ENCODE assay signal across 21 mouse cellular contexts in genomic region chr6:115968086-115968485, GRCm38 (mm10). TPM values are rescaled to one million over a fixed set of nuclear protein-coding genes. Genes with fewer than 3 reads are reported as not detected.
A peak's percentile ranks its signal among the peaks of the same experiment; 100 is the strongest.
DNase-seq lines count a peak whose midpoint lies in the region; ATAC-seq and TF ChIP-seq lines count a peak whose summit lies in the region.
"Had no signal": no experiment of that assay in that cellular context is flagged by ENCODE, and none has a peak within 500 bp of the region (broad histone marks: within the 10 kb centered on the region; RNA-seq: fewer than 3 reads in every experiment).

No protein-coding gene starts in this region.

- H3K36me3 ChIP-seq in midbrain, postnatal 0 days (ENCODE audit: insufficient read depth, low read length): no peaks in the 10 kb centered on the region
- no peaks in the 10 kb centered on the region for H3K36me3 ChIP-seq in midbrain, embryonic 16.5 days (ENCODE audit: control insufficient read depth, insufficient read depth, low read length)
- H3K36me3 ChIP-seq: heart, embryonic 15.5 days had no signal

- 87% methylated on average over 5 of the region's 5 CpGs for WGBS in midbrain, postnatal 0 days
- WGBS in midbrain, embryonic 16.5 days: 77% methylated on average over 5 of the region's 5 CpGs

- H3K9ac ChIP-seq in midbrain, postnatal 0 days (replicated peaks; ENCODE audit: low read length, poor library complexity, severe bottlenecking): no peak overlapping the region
- H3K9ac ChIP-seq in midbrain, embryonic 16.5 days (ENCODE audit: low read depth, low read length): no peak overlapping the region
- H3K9ac ChIP-seq: heart, embryonic 15.5 days; kidney, embryonic 15.5 days; lung, embryonic 14.5 days had no signal

- H3K4me2 ChIP-seq in midbrain, postnatal 0 days (ENCODE audit: low read depth, low read length, poor library complexity, severe bottlenecking): no peak overlapping the region
- H3K4me2 ChIP-seq in midbrain, embryonic 16.5 days (ENCODE audit: low read length): no peak overlapping the region
- H3K4me2 ChIP-seq: heart, embryonic 15.5 days; kidney, embryonic 15.5 days; lung, embryonic 14.5 days had no signal

- no peak for ATAC-seq in midbrain, postnatal 0 days (ENCODE audit: low FRiP score)
- ATAC-seq in midbrain, embryonic 16.5 days: no peak

- intact Hi-C loops in heart, postnatal 10 days (cut with DNase I): no loop called here

- H3K27me3 ChIP-seq in midbrain, postnatal 0 days (ENCODE audit: insufficient read depth, low read length): no peaks in the 10 kb centered on the region
- H3K27me3 ChIP-seq in midbrain, embryonic 16.5 days (ENCODE audit: control insufficient read depth, insufficient read depth, low read depth, low read length): no peaks in the 10 kb centered on the region
- H3K27me3 ChIP-seq: kidney, embryonic 15.5 days had no signal

- no peaks in the 10 kb centered on the region for H3K9me3 ChIP-seq in midbrain, postnatal 0 days (ENCODE audit: low read length)
- no peaks in the 10 kb centered on the region for H3K9me3 ChIP-seq in midbrain, embryonic 16.5 days (replicated peaks; ENCODE audit: control insufficient read depth, low read length, poor library complexity, severe bottlenecking)
- H3K9me3 ChIP-seq: heart, embryonic 15.5 days; kidney, embryonic 15.5 days had no signal

- H3K4me1 ChIP-seq in midbrain, postnatal 0 days (ENCODE audit: insufficient read depth, low read length): no peaks in the 10 kb centered on the region
- no peaks in the 10 kb centered on the region for H3K4me1 ChIP-seq in midbrain, embryonic 16.5 days (ENCODE audit: control insufficient read depth, insufficient read depth, low read length)

- TF ChIP-seq CTCF in midbrain, postnatal 0 days (IDR thresholded peaks at IDR 0.05): no peak

- no peak overlapping the region for H3K4me3 ChIP-seq in midbrain, postnatal 0 days (ENCODE audit: low read depth, low read length)
- H3K4me3 ChIP-seq in midbrain, embryonic 16.5 days (ENCODE audit: low read depth, low read length): no peak overlapping the region
- H3K4me3 ChIP-seq: heart, embryonic 15.5 days; kidney, embryonic 15.5 days had no signal

- H3K27ac ChIP-seq in midbrain, postnatal 0 days (ENCODE audit: low read depth, low read length): no peak overlapping the region
- no peak overlapping the region for H3K27ac ChIP-seq in midbrain, embryonic 16.5 days (ENCODE audit: low read length)
- H3K27ac ChIP-seq: heart, embryonic 15.5 days; kidney, embryonic 15.5 days had no signal

- peak; percentile 94 for DNase-seq in heart, adult 11 months
- DNase-seq in heart, postnatal 10 days: no peak
- peak; percentile 67 for DNase-seq in midbrain, postnatal 0 days (ENCODE audit: low spot score)
- DNase-seq in cerebellum, adult 9-11 months: peak; percentile 93
- no peak for DNase-seq in right cerebral cortex, adult 2 months (ENCODE audit: low spot score in 2 of 2)
- no peak for DNase-seq in right cerebral cortex, postnatal 10 days (ENCODE audit: low spot score in 2 of 2)
- no peak for DNase-seq in kidney, adult 8-10 months
- DNase-seq: adrenal gland, adult 2 months; lung, embryonic 14.5 days; midbrain, embryonic 14.5 days; thymus, adult 2 months had no signal

RNA-seq across cellular contexts. Expression of gene H1foo, which starts 23.3 kb away (rescaled TPM):
- total RNA-seq in heart, postnatal 10 days (2021): not detected
- not detected in 2 replicates for total RNA-seq in midbrain, postnatal 0 days (2014; rRNA removed)
- not detected in 2 replicates for polyA plus RNA-seq in midbrain, postnatal 0 days (2015; fragmentation: Nextera tagmentation; extraction: Ambion mirVana)
- polyA plus RNA-seq in midbrain, embryonic 16.5 days (2015; fragmentation: Nextera tagmentation; extraction: Ambion mirVana): not detected in 2 replicates
- total RNA-seq: adrenal gland, adult 2 months; layer of hippocampus, adult 18-20 months; liver, adult 2 months had no signal
- polyA plus RNA-seq: adrenal gland, adult 2 months; C2C12; frontal cortex, adult 2 months; heart, embryonic 15.5 days; intestine, embryonic 14.5 days; kidney, embryonic 15.5 days; liver, adult 2 months; lung, embryonic 14.5 days; midbrain, embryonic 14.5 days; neural tube, embryonic 11.5 days; stomach, embryonic 14.5 days had no signal

RNA-seq across cellular contexts. Expression of gene Plxnd1, which starts 26.7 kb away (rescaled TPM):
- total RNA-seq in heart, postnatal 10 days (2021): 100 to 1,000 TPM; 179 to 224 TPM
- total RNA-seq in midbrain, postnatal 0 days (2014; rRNA removed): 14.9 and 17.3 TPM in 2 replicates
- polyA plus RNA-seq in midbrain, postnatal 0 days (2015; fragmentation: Nextera tagmentation; extraction: Ambion mirVana): 2.8 and 4.4 TPM in 2 replicates
- polyA plus RNA-seq in midbrain, embryonic 16.5 days (2015; fragmentation: Nextera tagmentation; extraction: Ambion mirVana): 7.5 and 7.7 TPM in 2 replicates

RNA-seq across cellular contexts. Expression of gene Rho, which starts 36.5 kb away (rescaled TPM):
- under 1 TPM; 0.07 to 0.20 TPM for total RNA-seq in heart, postnatal 10 days (2021)
- total RNA-seq in midbrain, postnatal 0 days (2014; rRNA removed): 0.11 TPM in 1 of 2 replicates, not detected in the other
- 0.12 and 0.39 TPM in 2 replicates for polyA plus RNA-seq in midbrain, postnatal 0 days (2015; fragmentation: Nextera tagmentation; extraction: Ambion mirVana)
- polyA plus RNA-seq in midbrain, embryonic 16.5 days (2015; fragmentation: Nextera tagmentation; extraction: Ambion mirVana): 0.14 and 0.36 TPM in 2 replicates
- total RNA-seq: liver, adult 2 months had no signal
- polyA plus RNA-seq: heart, embryonic 15.5 days; intestine, embryonic 14.5 days; neural tube, embryonic 11.5 days had no signal

Comparison
In these comparisons a context has a peak if more than half of its experiments do, and no peak if none do; other contexts are left out.
1. DNase-seq: peak in heart, adult 11 months (single experiment), midbrain, postnatal 0 days (single experiment) and cerebellum, adult 9-11 months (single experiment); none in heart, postnatal 10 days (0 of 2), right cerebral cortex, adult 2 months (0 of 2), right cerebral cortex, postnatal 10 days (0 of 2) and kidney, adult 8-10 months (0 of 2).